Mouse (Mus musculus) spleen, adult 18-20 months (tissue): ENCODE results near the gene Ttc23.
A peak's percentile ranks its signal among the peaks of the same experiment; 100 is the strongest.

ENCODE experiments used
- DNase-seq, 2 experiments: peaks; one replicate each; pipeline ENCODE4 v3.0.0; 2022; ENCODE audit warnings: mixed read lengths in 2 of 2

Ttc23 gene

GRCm38 (mm10) chr7:67645681-67646014, 1.6 kb upstream of the Ttc23 start:
- no peak for DNase-seq

DNA sequence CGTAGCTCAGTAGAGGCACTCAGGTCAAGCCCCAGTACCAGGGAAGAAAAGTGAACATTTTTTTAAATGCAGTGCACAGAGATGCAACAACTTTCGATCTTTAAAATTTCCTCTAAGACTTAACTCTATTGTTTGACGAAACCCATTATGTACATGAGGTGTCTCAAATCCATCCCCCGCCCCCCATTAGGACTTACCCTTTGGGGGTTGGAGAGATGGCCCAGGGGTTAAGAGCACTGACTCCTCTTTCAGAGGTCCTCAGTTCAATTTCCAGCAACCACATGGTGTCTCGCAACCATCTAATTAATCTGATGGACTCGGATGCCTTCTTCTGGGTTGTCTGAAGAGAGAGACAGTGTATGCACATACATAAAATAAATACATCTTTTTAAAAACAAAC, 1.1 kb upstream of the Ttc23 start:
- DNase-seq: no peak

DNA sequence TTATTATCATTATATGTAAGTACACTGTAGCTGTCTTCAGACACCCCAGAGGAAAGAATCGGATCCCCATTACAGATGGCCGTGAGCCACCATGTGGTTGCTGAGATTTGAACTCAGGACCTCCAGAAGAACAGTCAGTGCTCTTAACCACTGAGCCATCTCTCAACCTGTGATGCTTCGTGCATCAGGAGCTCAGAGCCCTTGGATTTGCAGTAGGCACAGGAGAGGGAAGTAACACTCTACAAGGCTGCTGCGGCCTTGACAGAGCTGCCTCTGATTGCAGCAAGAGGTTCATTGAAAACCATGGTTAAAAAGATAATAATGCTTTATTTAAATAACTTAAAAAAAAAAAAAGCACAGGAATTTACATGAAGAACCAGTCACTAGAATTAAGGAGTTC, 1.2 kb downstream of the Ttc23 start:
- no peak for DNase-seq

- no peak for DNase-seq
Measured at GRCm38 (mm10) chr7:67652211-67652610, 5.0 kb downstream of the Ttc23 start.

DNA sequence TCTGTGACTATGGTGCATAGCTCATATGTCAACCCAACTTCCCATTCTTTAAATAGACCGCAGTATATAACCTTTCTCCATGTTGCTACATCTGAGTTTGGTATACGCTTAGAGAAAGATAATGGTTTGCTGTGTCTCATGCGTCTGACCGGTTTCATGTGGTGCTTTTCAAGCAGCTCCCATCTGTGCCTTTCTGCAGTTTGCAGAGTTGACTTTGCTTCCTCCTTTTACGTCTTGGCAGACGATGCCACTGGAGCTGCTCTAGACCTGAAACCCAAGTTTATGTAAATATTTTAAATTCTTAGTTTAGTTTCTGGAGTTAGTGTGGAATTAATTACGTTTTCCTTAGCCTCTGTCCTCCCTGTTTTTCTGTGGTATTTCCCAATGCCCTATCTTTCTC, 7.5 kb downstream of the Ttc23 start:
- DNase-seq: no peak

- DNase-seq: no peak
Measured at GRCm38 (mm10) chr7:67655186-67655585, 8.0 kb downstream of the Ttc23 start.

GRCm38 (mm10) chr7:67658110-67658509, 10.9 kb downstream of the Ttc23 start:
- no peak for DNase-seq

DNA sequence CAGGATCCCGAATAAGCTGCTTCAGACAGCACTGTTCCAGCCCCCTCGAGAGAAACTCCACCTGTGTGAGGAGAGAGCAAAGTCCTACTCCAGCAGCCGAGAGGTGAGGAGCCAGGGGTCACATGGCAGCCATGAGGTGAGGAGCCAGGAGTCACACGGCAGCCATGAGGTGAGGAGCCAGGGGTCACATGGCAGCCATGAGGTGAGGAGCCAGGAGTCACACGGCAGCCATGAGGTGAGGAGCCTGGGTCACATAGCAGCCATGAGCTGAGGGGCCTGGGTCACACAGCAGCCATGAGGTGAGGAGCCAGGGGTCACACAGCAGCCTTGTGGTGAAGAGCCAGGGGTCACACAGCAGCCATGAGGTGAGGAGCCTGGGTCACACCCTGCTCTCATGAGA, 15.2 kb downstream of the Ttc23 start:
- DNase-seq: no peak

- DNase-seq: no peak
Measured at GRCm38 (mm10) chr7:67663981-67664694, 16.9 kb downstream of the Ttc23 start.

- no peak for DNase-seq
Measured at GRCm38 (mm10) chr7:67670965-67671364, 23.8 kb downstream of the Ttc23 start.

DNA sequence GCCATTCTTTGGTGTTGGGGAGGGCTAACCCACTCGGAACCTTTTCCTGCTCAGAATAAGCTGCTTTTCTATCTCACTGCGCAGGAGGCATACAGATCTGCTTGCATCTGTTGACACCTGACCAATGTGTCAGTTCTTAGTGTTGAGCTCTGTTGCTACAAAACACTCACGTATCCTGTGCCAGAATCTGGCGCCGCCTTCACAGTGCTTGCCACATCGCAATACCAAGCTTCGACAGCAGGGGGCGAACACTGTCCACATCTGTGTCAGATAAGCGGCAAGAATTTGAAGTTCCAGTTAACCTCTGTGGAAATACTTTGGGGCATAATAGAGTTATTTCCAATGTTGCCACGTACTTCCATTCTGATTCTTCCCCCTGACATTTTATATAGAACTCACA, 25.4 kb downstream of the Ttc23 start:
- DNase-seq: peak; percentile 48 to 85

DNA sequence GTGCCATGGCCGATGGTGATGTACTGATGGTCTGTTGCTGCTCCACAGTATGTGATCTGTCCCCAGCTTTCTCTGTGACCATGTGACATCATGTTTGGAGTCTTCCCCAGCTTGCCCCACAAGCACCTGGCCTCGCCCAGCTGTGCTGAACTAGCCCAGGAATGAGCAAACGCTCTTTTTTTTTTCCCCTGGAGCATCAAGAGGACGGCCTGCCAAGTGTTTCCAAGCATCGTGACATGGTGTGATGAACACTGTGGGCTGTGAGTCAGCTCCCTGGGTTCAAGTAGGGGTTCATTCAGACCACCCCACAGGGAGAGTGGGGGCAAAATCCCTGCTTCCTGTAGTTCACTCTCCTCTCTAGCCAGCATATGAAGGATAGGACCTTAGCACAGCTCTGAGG, 26.4 kb downstream of the Ttc23 start:
- no peak for DNase-seq

DNA sequence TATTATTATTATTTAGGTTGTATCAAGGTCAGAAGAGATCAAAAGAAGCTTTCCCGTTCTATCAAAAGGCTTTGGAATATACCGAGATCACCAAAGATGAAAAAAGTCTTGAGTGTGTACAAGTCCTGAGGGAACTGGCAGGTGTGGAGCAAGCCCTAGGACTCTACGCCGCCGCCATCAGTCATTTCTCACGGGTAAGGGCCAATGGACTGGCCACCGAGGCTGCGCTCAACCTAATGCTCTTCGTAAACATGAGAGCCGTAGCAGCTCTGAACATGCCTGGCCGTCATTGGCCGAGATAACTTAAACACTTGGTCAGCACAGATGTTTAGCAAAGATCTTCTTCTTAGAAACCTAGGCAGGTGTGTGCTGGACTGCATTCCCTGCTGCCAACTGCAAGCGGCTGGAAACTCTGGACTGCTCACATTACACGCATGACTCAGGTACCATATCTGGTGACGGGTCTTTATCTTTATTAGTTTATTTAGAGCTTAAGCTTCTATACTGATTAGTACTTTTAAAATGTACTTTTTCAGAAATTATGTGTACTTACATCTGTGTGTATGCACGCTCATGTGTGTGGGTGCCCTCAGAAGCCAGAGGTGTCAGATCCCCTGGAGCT, 31.8 kb downstream of the Ttc23 start:
- DNase-seq: no peak

GRCm38 (mm10) chr7:67681078-67681477, 33.9 kb downstream of the Ttc23 start:
- DNase-seq: no peak

DNA sequence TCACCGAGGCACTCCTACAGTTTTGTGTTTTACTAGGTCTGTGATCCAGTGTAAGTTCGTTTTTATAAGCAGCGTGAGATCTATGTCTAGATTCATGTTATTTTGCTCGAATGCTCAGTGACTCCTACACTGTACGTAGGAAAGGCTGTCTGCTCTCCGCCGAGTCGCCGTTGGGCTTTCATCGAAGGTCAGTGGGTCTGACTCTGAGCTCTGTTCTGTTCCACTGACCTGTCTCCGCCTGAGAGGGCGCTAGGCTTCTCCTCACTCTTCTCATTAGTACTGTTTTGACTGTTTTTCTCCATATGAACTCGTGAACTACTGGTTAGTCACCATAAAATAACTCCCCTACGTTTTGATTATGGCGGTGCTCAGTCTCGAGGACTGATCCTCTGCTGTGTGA, 35.8 kb downstream of the Ttc23 start:
- no peak for DNase-seq

- no peak for DNase-seq
Measured at GRCm38 (mm10) chr7:67686545-67686944, 39.3 kb downstream of the Ttc23 start.

DNA sequence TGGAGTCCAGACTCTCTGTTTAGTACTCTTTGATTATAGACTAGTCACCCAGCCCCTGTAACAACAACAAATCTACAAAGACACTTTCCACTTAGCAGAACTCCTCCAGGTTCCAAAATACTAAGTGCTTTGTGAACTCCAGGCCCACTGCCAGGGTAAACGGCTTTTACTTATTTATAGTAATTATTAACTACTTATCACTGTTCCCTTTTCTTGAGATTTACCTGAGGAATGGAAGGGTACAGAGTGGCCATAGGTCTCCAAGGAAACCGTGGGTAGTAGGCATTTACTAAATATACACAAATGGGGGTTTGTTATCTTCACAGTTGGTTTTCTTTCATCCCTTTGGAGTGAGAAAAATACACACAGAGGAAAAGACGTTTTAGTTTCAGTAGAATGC, 41.1 kb downstream of the Ttc23 start:
- DNase-seq: no peak

DNA sequence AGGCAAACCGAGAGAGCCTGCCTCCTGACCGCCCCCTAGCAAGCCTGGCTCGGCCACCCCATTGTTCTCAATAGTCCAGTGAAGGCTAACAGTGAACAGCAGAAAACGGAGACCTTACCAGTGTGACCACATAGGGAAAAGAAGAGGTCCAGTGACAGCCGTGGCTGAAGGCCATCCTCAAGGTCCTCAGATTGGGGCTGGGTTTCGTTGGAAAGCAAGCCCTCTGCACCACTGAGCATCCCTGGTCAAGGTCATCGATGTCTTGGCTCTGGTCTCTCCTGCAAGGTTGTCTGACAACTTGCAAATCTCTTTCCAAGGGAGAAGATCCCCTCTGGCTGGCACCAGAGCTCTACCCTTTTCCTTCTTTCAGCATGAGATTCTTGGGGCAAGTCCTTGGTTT, 42.6 kb downstream of the Ttc23 start:
- DNase-seq: no peak

DNA sequence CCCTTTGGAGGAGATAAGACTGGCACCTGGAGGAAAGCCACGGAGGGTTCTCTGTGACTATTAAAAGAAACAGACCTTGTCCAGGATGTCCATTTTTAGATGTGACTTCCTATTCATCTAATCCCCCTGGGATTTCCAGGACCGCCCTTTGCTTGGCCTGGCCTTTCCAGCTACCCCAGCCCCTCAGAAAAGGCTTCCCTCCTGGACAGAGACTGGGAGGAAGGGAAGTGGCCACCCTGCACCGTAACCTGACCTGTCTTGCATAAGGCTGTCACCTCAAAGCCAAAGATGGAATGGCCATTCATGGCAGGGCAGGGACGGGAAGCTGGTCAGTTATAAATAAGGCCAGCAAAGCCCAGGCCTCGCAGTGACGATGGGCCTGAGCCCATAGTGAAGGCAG, 43.8 kb downstream of the Ttc23 start:
- DNase-seq: no peak

DNA sequence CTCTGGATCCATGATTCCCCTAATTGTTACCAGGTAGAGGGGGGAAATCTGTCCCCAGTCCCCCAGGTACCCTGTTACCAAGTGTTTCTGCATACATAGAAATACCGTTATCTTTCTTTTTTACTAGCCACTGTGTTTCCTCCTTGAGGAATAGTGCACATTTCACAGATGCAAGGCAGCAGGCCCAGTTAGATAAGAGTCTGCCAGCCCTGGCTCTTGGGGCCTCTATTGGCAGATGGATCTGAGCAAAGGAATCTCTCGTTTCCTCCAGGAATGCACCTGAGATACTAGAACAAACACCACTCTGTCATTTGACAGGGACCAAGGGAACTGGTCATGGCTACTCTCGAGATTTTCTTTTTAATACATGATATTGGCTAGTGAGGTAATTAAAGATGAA, 44.9 kb downstream of the Ttc23 start:
- DNase-seq: no peak

DNA sequence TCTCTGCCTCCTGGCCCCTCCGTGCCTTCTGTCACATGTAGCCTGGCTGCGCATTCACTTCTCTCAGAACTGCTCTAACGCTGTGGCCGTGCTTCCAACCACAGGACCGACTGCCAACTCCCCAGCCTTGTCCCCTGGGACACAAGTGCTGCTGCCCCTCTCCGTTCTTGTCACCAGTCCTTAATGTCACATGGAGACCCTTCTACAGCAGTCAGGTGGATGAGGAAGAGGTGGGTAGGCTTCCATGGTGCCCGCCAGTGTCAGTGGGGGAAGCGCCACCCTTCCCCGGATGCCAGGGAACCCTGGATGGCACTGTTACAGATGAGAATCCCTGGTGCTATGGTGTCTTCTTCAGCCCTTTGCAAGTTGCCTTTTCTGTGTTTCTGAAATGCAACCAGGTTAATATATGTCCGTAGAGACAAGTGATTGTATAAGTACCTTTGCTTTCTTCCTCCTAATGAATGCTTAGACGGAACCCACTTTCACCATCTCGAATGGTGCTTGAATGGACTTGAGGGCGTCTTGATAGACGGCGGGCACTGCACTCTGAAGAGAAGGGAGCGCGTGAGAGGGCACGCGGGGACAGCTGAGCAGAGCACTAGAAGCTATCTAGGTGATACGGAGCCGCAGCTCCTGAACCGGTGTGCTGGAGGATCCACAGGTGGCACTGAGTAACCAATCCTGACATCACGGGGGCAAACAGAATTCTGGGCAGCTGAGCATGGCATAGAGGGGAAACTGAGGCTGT, 45.8 kb downstream of the Ttc23 start:
- no peak for DNase-seq

- no peak for DNase-seq
Measured at GRCm38 (mm10) chr7:67695906-67696305, 48.7 kb downstream of the Ttc23 start.

DNA sequence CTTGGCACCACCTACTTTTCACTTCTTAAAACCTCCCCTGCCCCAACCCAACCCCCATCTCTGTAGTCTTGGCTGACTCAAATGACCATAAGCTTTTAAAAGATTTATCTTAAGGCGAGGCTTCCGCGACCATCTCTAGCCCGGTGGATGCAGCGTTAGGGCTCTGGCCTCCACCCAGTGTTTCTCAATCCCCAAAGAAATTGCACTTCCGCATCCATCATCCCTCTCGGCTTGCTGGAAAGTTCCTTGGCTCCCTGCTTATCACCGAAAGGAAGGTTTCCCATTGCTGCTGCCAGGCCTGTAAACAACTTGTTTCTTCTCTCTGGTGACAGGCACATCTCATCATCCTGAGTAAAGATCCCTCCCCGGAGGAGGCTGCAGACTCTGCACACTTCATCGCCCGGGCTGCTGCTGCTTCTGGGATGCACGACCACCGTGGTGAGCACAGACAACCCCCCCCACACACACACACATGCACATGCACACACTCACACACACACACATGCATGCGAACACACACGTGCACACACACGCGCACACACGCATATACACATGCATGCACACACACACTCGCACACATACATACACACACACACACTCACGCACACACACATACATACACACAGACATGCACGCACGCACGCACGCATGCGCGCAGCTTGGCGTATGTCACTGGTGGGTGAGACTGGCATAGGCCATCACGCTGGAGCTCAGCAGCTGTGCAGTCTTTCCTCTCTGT, 50.9 kb downstream of the Ttc23 start:
- no peak for DNase-seq

DNA sequence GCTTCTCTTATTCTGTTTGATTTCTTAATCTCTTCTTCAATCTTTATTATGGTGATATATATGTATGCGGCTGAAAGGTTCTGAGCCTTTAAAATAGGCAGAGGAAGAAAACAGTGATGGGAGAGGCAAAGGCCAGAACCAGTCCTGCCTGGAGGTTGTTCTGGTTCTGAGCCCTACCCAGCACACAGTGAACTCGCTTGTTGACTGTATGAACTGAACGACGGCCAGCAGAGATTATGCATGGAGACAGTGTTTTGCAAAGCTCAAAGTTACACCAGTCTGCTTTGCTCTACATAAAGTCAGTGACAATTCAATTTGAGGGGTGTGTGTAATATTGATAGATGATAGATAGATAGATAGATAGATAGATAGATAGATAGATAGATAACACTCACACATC, 52.1 kb downstream of the Ttc23 start:
- no peak for DNase-seq
